Comparison of ENCODE assay signal across 20 mouse cellular contexts in the genomic region with DNA sequence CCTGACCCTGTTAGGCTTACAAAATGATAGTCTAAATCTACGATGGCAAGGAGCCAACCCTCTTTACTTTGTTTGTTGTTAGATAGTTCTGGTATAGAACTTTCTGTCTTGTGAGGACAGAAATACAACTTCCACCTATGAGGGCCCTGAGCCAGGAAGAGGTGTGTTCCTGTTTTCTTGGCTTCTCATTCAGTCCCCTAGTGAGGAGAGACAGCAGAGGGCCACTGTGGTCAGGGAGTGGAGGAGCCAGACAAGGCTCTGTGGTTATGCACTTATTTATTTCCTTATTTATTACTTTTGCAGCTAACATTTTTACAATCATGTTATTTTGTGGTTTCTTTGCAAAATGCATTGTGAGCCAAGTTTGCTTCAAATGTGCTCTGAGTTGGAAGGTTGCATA.
A peak's percentile ranks its signal among the peaks of the same experiment; 100 is the strongest.
DNase-seq lines count a peak whose midpoint lies in the region; ATAC-seq and TF ChIP-seq lines count a peak whose summit lies in the region.
"Had no signal": no experiment of that assay in that cellular context is flagged by ENCODE, and none has a peak within 500 bp of the region (broad histone marks: within the 10 kb centered on the region; RNA-seq: fewer than 3 reads in every experiment).

No protein-coding gene starts in this region.

- ATAC-seq in kidney, postnatal 0 days (replicated peaks; ENCODE audit: low FRiP score, low read depth): no peak
- ATAC-seq in common myeloid progenitor, adult 5-6 weeks (replicated peaks; ENCODE audit: low read depth, poor library complexity, severe bottlenecking): peak; percentile 85
- ATAC-seq in limb, embryonic 14.5 days (ENCODE audit: low FRiP score, low read depth): no peak
- no peak for ATAC-seq in stomach, postnatal 0 days (ENCODE audit: low FRiP score, low TSS enrichment)
- no peak for ATAC-seq in CD4-positive, CD25-positive, alpha-beta regulatory T cell, adult 4 months
- ATAC-seq: forebrain, embryonic 15.5 days; hindbrain, postnatal 0 days had no signal

- TF ChIP-seq POLR2A in limb, embryonic 14.5 days (IDR thresholded peaks at IDR 0.05; ENCODE audit: borderline replicate concordance, extremely low read depth, insufficient read depth, insufficient read length): no peak

- H3K9me3 ChIP-seq in kidney, postnatal 0 days (replicated peaks; ENCODE audit: low read length): no peaks in the 10 kb centered on the region
- no peaks in the 10 kb centered on the region for H3K9me3 ChIP-seq in limb, embryonic 14.5 days (ENCODE audit: control insufficient read depth, low read length)
- no peaks in the 10 kb centered on the region for H3K9me3 ChIP-seq in stomach, postnatal 0 days (ENCODE audit: control insufficient read depth, low read length)
- H3K9me3 ChIP-seq: embryonic facial prominence, embryonic 12.5 days; forebrain, embryonic 15.5 days; heart, embryonic 13.5 days; hindbrain, embryonic 13.5 days had no signal

- 64% methylated on average over 1 of the region's 1 CpGs for WGBS in kidney, postnatal 0 days
- 78% methylated on average over 1 of the region's 1 CpGs for WGBS in limb, embryonic 14.5 days
- 63% methylated on average over 1 of the region's 1 CpGs for WGBS in stomach, postnatal 0 days

- intact Hi-C loops in gastrocnemius, adult 2 months (cut with DNase I): loop anchor here (10.0 kb wide), 1 partner anchor 261 kb away; no protein-coding TSS in a partner anchor

- H3K36me3 ChIP-seq in kidney, postnatal 0 days (ENCODE audit: insufficient read depth, low read length): no peaks in the 10 kb centered on the region
- no peaks in the 10 kb centered on the region for H3K36me3 ChIP-seq in limb, embryonic 14.5 days (ENCODE audit: control insufficient read depth, insufficient read depth, low read length)
- H3K36me3 ChIP-seq in stomach, postnatal 0 days (ENCODE audit: control insufficient read depth, insufficient read depth, low read length): no peaks in the 10 kb centered on the region
- H3K36me3 ChIP-seq: embryonic facial prominence, embryonic 12.5 days; forebrain, embryonic 15.5 days; heart, embryonic 13.5 days; hindbrain, embryonic 13.5 days had no signal

- no peaks in the 10 kb centered on the region for H3K4me1 ChIP-seq in kidney, postnatal 0 days (replicated peaks; ENCODE audit: insufficient read depth, low read length)
- no peaks in the 10 kb centered on the region for H3K4me1 ChIP-seq in limb, embryonic 14.5 days (ENCODE audit: control insufficient read depth, insufficient read depth, low read length)
- no peaks in the 10 kb centered on the region for H3K4me1 ChIP-seq in stomach, postnatal 0 days (replicated peaks; ENCODE audit: control insufficient read depth, insufficient read depth)
- H3K4me1 ChIP-seq: embryonic facial prominence, embryonic 12.5 days; heart, embryonic 13.5 days had no signal

- no peak overlapping the region for H3K9ac ChIP-seq in kidney, postnatal 0 days (ENCODE audit: low read depth, low read length)
- H3K9ac ChIP-seq in limb, embryonic 14.5 days (ENCODE audit: low read depth, low read length, severe bottlenecking): no peak overlapping the region
- no peak overlapping the region for H3K9ac ChIP-seq in stomach, postnatal 0 days (ENCODE audit: low read length)
- H3K9ac ChIP-seq: embryonic facial prominence, embryonic 12.5 days; forebrain, embryonic 15.5 days; heart, embryonic 13.5 days; hindbrain, embryonic 13.5 days had no signal

- no peak for TF ChIP-seq CTCF in gastrocnemius, adult 2 months (IDR thresholded peaks at IDR 0.05)
- TF ChIP-seq CTCF in kidney, postnatal 0 days (IDR thresholded peaks at IDR 0.05; ENCODE audit: low read depth): no peak
- TF ChIP-seq CTCF in stomach, postnatal 0 days (IDR thresholded peaks at IDR 0.05; ENCODE audit: low read depth): no peak

- no peak overlapping the region for H3K4me2 ChIP-seq in kidney, postnatal 0 days (ENCODE audit: low read length)
- H3K4me2 ChIP-seq in limb, embryonic 14.5 days (replicated peaks; ENCODE audit: low read depth, low read length, severe bottlenecking): no peak overlapping the region
- no peak overlapping the region for H3K4me2 ChIP-seq in stomach, postnatal 0 days (replicated peaks; ENCODE audit: low read depth)
- H3K4me2 ChIP-seq: embryonic facial prominence, embryonic 12.5 days; forebrain, embryonic 15.5 days; heart, embryonic 13.5 days; hindbrain, embryonic 13.5 days had no signal

- H3K27ac ChIP-seq in gastrocnemius, adult 2 months: peak overlapping the region; percentile 59
- no peak overlapping the region for H3K27ac ChIP-seq in kidney, postnatal 0 days
- H3K27ac ChIP-seq in limb, embryonic 14.5 days (replicated peaks; ENCODE audit: low read depth, low read length): no peak overlapping the region
- H3K27ac ChIP-seq in stomach, postnatal 0 days (replicated peaks): no peak overlapping the region
- H3K27ac ChIP-seq: embryonic facial prominence, embryonic 12.5 days; forebrain, embryonic 15.5 days; heart, embryonic 13.5 days; hindbrain, embryonic 13.5 days; hindbrain, postnatal 0 days had no signal

- TF ChIP-seq EP300 in stomach, postnatal 0 days (optimal IDR thresholded peaks at IDR 0.05): no peak

- H3K27me3 ChIP-seq in kidney, postnatal 0 days (ENCODE audit: insufficient read depth, low read length): no peaks in the 10 kb centered on the region
- H3K27me3 ChIP-seq in limb, embryonic 14.5 days (ENCODE audit: control insufficient read depth, insufficient read depth, low read length): no peaks in the 10 kb centered on the region
- no peaks in the 10 kb centered on the region for H3K27me3 ChIP-seq in stomach, postnatal 0 days (ENCODE audit: control insufficient read depth, insufficient read depth, low read length)
- H3K27me3 ChIP-seq: CH12.LX; embryonic facial prominence, embryonic 12.5 days; forebrain, embryonic 15.5 days; heart, embryonic 13.5 days; hindbrain, embryonic 13.5 days had no signal

- H3K4me3 ChIP-seq in gastrocnemius, adult 2 months: no peak overlapping the region
- H3K4me3 ChIP-seq in kidney, postnatal 0 days (replicated peaks; ENCODE audit: low read depth, low read length): no peak overlapping the region
- no peak overlapping the region for H3K4me3 ChIP-seq in limb, embryonic 14.5 days (replicated peaks; ENCODE audit: low read length)
- no peak overlapping the region for H3K4me3 ChIP-seq in stomach, postnatal 0 days (ENCODE audit: low read depth, low read length)
- H3K4me3 ChIP-seq: embryonic facial prominence, embryonic 12.5 days; forebrain, embryonic 15.5 days; heart, embryonic 13.5 days; hindbrain, embryonic 13.5 days had no signal

- no peak for DNase-seq in gastrocnemius, adult 2 months
- DNase-seq in gastrocnemius, postnatal 4 days (ENCODE audit: low spot score in 2 of 2): no peak
- DNase-seq in kidney, postnatal 0 days (ENCODE audit: low spot score): peak; percentile 83
- no peak for DNase-seq in kidney, postnatal 36 days
- DNase-seq in limb, embryonic 14.5 days (ENCODE audit: low spot score): peak; percentile 17
- DNase-seq in stomach, postnatal 0 days (ENCODE audit: low spot score): no peak
- DNase-seq: adrenal gland, adult 2 months; adrenal gland, postnatal 25 days; cerebellum, adult 18-20 months; cerebellum, adult 9-11 months; gastrocnemius, postnatal 10 days; heart, postnatal 4 days had no signal

Comparison
In these comparisons a context has a peak if more than half of its experiments do, and no peak if none do; other contexts are left out.
1. DNase-seq: peak in kidney, postnatal 0 days (single experiment) and limb, embryonic 14.5 days (single experiment); none in gastrocnemius, adult 2 months (single experiment), gastrocnemius, postnatal 4 days (0 of 2), kidney, postnatal 36 days (0 of 2) and stomach, postnatal 0 days (single experiment).